Mouse (Mus musculus) macrophage (primary cell): Measurements from ENCODE around the gene Fars2. TPM values are rescaled to one million over a fixed set of nuclear protein-coding genes. Genes with fewer than 3 reads are reported as not detected.

ENCODE experiments used
- H3K27ac ChIP-seq: fragments of 350-480 bp; formaldehyde crosslinking; 2 replicates; pipeline ENCODE4 v1.9.0; 2021
- H3K36me3 ChIP-seq: fragments of 350-480 bp; formaldehyde crosslinking; 2 replicates; pipeline ENCODE4 v1.9.0; 2021; ENCODE audit errors: inconsistent target
- H3K4me3 ChIP-seq: fragments of 350-480 bp; formaldehyde crosslinking; 2 replicates; pipeline ENCODE4 v1.9.0; 2021; ENCODE audit errors: inconsistent target
- H3K79me2 ChIP-seq: fragments of 350-480 bp; formaldehyde crosslinking; 2 replicates; pipeline ENCODE4 v1.9.0; 2021; ENCODE audit errors: inconsistent target
- WGBS: methylation state at CpG from one replicate; pipeline ENCODE4 v1.1.7; 2026; ENCODE audit warnings: inconsistent platforms; ENCODE audit not compliant: missing documents; 5-methylcytosine and 5-hydroxymethylcytosine counted together
- polyA plus RNA-seq: library from polyadenylated mRNA; stranded (reverse); fragments of 250-400 nt; gene quantifications from 3 replicates; pipeline ENCODE4 v1.2.4, GENCODE M21; 2018; ENCODE audit warnings: inconsistent platforms
- total RNA-seq, 78 experiments: library from RNA; depleted of rRNA; stranded (reverse); fragments of 250-400 nt; gene quantifications; 1 replicate in 9 of 78; 2 replicates in 24 of 78; 3 replicates in 43 of 78; 4 replicates in 2 of 78; pipeline ENCODE4 v1.2.4; 2018; ENCODE audit warnings: inconsistent platforms in 56 of 78

Gene Fars2
- total RNA-seq (2018; cell fraction: chromatin; rRNA removed), result 100 to 1,000 TPM in 20 of 26 experiments, 10 to 100 TPM in 6; 49.4 to 150 (median 121) TPM
- total RNA-seq (2018; cell fraction: cytosol; rRNA removed), result 10 to 100 TPM; 21.3 to 40.7 (median 28.7) TPM
- 100 to 1,000 TPM in 3 of 26 experiments, 10 to 100 TPM in 23; 30.2 to 128 (median 66.6) TPM for total RNA-seq (2018; cell fraction: nucleus; rRNA removed)
- 14.1 to 31.1 TPM (median 15.1 TPM) in 3 replicates for polyA plus RNA-seq

- H3K36me3 ChIP-seq, result no peaks in the 10 kb centered on the region
- H3K4me3 ChIP-seq, result peak within 1 kb of the TSS; percentile 87
- 0% methylated on average over 72 of the region's 75 CpGs for WGBS
- peaks cover 42% of the 10 kb centered on the region for H3K79me2 ChIP-seq
- H3K27ac ChIP-seq, result peak within 1 kb of the TSS; percentile 78
Measured at GRCm38 (mm10) chr13:36117143-36118014, at the start of gene Fars2, which contains the start of gene Lyrm4. TSS of gene Fars2 (plus strand) at chr13:36117412. TSS of gene Lyrm4 (minus strand) at chr13:36117526.

DNA sequence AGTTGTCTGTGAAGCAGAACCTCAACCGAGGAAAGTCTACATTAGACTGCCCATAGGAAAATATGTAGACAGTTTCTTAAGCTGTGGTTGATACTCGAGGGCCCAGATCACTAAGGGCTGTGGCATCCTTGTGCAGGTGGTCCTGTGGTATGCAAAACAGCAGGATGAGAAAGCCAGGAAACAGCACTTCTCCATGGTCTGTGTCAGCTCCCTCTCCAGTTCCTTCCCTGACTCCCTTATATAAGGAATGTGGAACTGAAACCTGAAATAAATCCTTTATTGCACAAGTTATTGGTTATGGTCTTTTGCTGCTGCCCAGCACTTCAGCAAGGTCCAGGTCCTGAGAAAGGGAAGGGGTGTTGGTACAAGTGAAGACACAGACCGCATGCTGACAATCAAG is 42.7 kb upstream of the Fars2 start:
- Histone ChIP-seq H3K79me2 (no peaks in the 10 kb centered on the region), H3K36me3 (no peaks in the 10 kb centered on the region), H3K27ac (no peak overlapping the region), H3K4me3 (no peak overlapping the region)
- 3% methylated on average over 3 of the region's 3 CpGs for WGBS

- Histone ChIP-seq H3K79me2 (no peaks in the 10 kb centered on the region), H3K27ac (no peak overlapping the region), H3K36me3 (no peaks in the 10 kb centered on the region), H3K4me3 (no peak overlapping the region)
- 98% methylated on average over 3 of the region's 3 CpGs for WGBS
Measured at GRCm38 (mm10) chr13:36081591-36081990, 35.6 kb upstream of the Fars2 start.

DNA sequence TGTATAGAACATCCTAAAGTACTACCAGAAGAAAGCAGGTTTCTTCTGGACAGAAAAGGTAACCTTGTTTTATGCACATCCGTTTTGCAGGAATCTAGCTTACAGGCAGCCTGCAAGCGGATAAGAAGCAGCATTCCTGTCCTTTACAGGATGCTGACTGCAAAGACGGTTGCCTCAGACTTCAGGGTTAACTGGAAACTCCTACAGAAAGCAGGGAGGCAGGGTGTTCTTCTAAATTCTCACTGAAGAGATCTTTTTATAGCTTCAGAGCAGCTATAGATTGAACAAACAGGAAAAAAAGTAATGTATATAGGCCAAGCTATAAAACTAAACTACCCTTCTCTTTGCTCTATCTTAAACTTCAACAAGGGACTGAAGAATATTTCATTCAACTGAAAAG is 32.5 kb upstream of the Fars2 start:
- Histone ChIP-seq H3K36me3 (no peaks in the 10 kb centered on the region), H3K79me2 (no peaks in the 10 kb centered on the region), H3K27ac (no peak overlapping the region), H3K4me3 (no peak overlapping the region)
- WGBS, result 93% methylated on average over 3 of the region's 3 CpGs

DNA sequence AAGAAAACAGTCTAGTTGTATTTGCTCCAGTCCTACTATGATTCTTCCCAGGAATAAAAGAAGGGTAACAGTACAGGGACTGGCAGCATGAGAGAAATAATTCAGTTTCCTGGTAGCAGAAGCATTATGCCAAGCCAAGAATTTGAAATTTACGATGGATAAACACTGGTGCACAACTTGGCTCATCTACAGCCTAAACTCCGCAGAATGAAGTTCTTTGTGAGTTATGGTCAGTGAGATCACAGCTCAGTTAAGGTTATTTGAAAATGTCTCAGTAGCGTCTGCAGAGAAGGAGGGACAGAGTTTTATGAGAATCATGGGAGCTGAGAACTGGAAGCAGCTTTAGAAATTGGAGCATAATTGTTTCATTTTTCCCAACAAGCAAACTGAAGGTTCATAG is 31.2 kb upstream of the Fars2 start:
- WGBS, result 92% methylated on average over 3 of the region's 3 CpGs
- no peak overlapping the region for H3K27ac ChIP-seq
- H3K79me2 ChIP-seq, result no peaks in the 10 kb centered on the region
- H3K4me3 ChIP-seq, result no peak overlapping the region
- H3K36me3 ChIP-seq, result no peaks in the 10 kb centered on the region

GRCm38 (mm10) chr13:36086608-36087391 is 30.4 kb upstream of the Fars2 start:
- Histone ChIP-seq H3K27ac (no peak overlapping the region), H3K79me2 (no peaks in the 10 kb centered on the region), H3K4me3 (no peak overlapping the region), H3K36me3 (no peaks in the 10 kb centered on the region)
- 77% methylated on average over 5 of the region's 5 CpGs for WGBS

DNA sequence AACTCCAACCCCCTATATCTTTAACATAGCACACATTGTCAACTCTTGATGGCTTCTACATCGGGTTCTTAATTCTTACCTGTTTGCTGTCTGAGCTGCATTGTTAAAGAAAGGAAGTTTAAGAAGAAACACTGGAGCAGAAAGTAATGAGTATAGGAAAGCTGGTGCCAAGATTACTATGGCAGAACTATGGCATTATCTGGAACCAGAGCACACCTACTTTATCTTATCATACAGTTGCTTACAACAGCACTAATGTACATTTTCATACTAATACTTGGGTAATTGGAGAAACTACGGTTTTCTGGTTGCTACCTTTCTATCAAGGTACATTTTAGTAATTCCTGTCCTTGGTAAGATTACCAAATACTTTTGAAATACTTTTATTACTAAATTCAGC is 29.8 kb upstream of the Fars2 start:
- Histone ChIP-seq H3K36me3 (no peaks in the 10 kb centered on the region), H3K27ac (no peak overlapping the region)
- WGBS, result 81% methylated on average over 2 of the region's 2 CpGs

DNA sequence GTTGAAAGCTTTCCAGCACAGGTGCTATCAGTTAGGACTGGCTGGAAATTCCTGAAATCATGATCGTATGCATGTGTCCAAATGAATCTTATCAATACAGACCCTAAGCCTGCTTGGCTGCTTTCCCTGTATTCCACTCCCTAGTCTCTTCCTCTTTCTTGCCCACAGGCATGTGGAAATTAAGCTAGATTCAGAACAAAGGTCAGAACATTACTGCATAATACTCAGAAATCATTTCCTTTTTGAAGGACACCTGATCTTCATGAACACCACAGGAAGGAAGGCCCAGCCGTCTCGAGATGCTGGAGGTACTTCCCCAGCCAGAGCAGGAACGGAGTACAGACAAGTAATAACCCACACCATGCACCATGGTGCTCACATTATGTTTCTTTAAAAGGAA is 29.0 kb upstream of the Fars2 start:
- 15% methylated on average over 4 of the region's 4 CpGs for WGBS
- Histone ChIP-seq H3K4me3 (no peak overlapping the region), H3K36me3 (no peaks in the 10 kb centered on the region)

More for the DNA sequence above, 29.8 kb upstream of the Fars2 start:
- Histone ChIP-seq H3K4me3 (no peak overlapping the region), H3K79me2 (no peaks in the 10 kb centered on the region)

GRCm38 (mm10) chr13:36096684-36097383 is 20.4 kb upstream of the Fars2 start:
- no peaks in the 10 kb centered on the region for H3K36me3 ChIP-seq
- H3K4me3 ChIP-seq, result no peak overlapping the region
- WGBS, result 97% methylated on average over 5 of the region's 5 CpGs
- no peaks in the 10 kb centered on the region for H3K79me2 ChIP-seq
- no peak overlapping the region for H3K27ac ChIP-seq

More for the DNA sequence above, 29.0 kb upstream of the Fars2 start:
- H3K79me2 ChIP-seq, result no peaks in the 10 kb centered on the region
- no peak overlapping the region for H3K27ac ChIP-seq

DNA sequence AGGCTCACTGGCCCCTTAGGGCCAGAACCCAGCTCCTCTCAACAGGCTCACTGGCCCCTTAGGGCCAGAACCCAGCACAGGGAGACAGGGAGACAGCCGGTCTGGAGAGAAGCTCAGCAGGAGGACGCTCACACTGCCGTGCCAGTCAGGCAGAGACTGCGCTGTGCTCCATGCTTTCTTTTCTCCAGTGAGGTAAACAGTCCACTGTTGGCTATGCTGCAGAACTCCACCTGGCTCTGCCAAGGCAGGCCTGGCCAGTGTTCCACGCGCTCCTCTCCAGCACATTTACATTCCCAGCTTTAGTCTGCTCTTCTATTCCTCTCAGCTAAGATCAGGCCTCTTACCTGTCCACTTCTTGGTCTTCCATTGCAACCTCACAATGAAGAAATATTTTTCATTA is 11.6 kb upstream of the Fars2 start:
- H3K27ac ChIP-seq, result no peak overlapping the region
- H3K79me2 ChIP-seq, result no peaks in the 10 kb centered on the region
- H3K36me3 ChIP-seq, result no peaks in the 10 kb centered on the region
- WGBS, result 97% methylated on average over 6 of the region's 6 CpGs
- H3K4me3 ChIP-seq, result no peak overlapping the region

- no peak overlapping the region for H3K4me3 ChIP-seq
- WGBS, result 44% methylated on average over 4 of the region's 4 CpGs
- H3K27ac ChIP-seq, result no peak overlapping the region
- H3K79me2 ChIP-seq, result no peaks in the 10 kb centered on the region
- H3K36me3 ChIP-seq, result no peaks in the 10 kb centered on the region
Measured at GRCm38 (mm10) chr13:36108528-36108927, 8.7 kb upstream of the Fars2 start.

DNA sequence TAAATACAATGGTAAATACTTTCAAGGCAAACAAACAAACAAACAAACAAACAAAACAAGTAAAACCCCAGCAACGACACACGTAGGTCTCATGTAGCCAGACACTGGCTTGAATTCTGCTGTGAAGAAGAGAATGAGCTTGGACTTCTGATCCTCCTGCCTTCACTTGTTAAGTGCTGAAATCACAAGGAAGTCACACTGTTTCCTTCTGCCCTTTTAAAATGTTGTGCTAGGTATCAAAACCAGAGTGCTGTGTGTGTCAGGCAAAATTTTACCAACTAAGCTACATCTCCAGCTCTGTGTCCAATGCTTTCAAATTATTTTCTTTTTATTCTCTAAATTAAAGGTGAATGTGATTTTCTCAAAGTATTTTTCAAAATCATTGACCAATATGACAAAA is 5.9 kb upstream of the Fars2 start:
- H3K79me2 ChIP-seq, result no peaks in the 10 kb centered on the region
- no peak overlapping the region for H3K27ac ChIP-seq
- H3K36me3 ChIP-seq, result no peaks in the 10 kb centered on the region
- 94% methylated on average over 2 of the region's 2 CpGs for WGBS
- H3K4me3 ChIP-seq, result no peak overlapping the region

GRCm38 (mm10) chr13:36113181-36113580 is 4.0 kb upstream of the Fars2 start:
- WGBS, result 88% methylated on average over 5 of the region's 5 CpGs
- H3K36me3 ChIP-seq, result no peaks in the 10 kb centered on the region
- H3K79me2 ChIP-seq, result peaks cover 3% of the 10 kb centered on the region
- H3K27ac ChIP-seq, result no peak overlapping the region
- no peak overlapping the region for H3K4me3 ChIP-seq

DNA sequence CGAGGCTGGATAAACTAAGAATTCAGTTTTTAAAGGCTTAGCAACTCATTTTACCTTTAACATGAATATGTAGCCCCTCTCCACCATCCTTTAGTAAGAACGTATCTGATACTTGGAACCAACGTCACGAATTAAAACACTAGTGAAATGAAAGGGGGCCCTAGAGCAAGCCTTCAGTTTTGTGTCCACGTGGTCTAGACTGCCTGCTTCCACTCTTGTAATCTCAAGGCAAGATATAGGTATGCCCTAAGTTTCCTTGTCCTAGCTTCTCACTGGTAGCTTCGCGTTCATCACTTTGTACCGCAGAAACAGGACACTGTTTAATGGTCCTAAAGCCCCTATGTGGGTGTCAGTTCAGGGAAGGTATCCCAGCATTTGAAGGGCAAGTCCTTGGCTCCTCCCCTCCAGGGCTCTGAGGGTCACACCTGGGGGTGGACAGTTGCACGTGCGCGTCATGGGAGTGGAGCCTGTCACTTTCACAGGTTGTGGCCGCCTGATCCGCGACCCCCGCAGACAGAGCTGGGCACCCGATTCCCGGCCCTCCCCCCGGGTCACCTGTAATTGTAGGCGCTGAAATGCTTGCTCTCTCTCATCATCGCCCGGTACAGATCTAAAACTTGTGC is 581 bp upstream of the Fars2 start:
- WGBS, result 9% methylated on average over 21 of the region's 21 CpGs
- peak overlapping the region; percentile 64 for H3K4me3 ChIP-seq
- no peaks in the 10 kb centered on the region for H3K36me3 ChIP-seq
- H3K27ac ChIP-seq, result peak overlapping the region; percentile 31
- H3K79me2 ChIP-seq, result peaks cover 34% of the 10 kb centered on the region
